Mouse (Mus musculus) liver, adult 2 months (tissue): Measurements from ENCODE around the gene Ptges2.

Experiments
- CTCF ChIP-seq: fragments of 200-500 bp; IDR thresholded peaks from 2 replicates; pipeline ENCODE4 v1.5.1; 2011; ENCODE audit warnings: low read depth, low read length, control low read depth
- POLR2A ChIP-seq: fragments of 200-500 bp; IDR thresholded peaks from 2 replicates; pipeline ENCODE4 v1.6.1; 2011; ENCODE audit warnings: low read length, control low read depth; ENCODE audit not compliant: insufficient read depth; ENCODE audit errors: extremely low read depth

- TF ChIP-seq CTCF (no peak), POLR2A (no peak)
Measured at GRCm38 (mm10) chr2:32392063-32392462, 3.6 kb upstream of the Ptges2 start.
